Comparison of ENCODE assay signal across 22 mouse cellular contexts in genomic region chr7:101649729-101650128, GRCm38 (mm10). TPM values are rescaled to one million over a fixed set of nuclear protein-coding genes. Genes with fewer than 3 reads are reported as not detected.
DNase-seq lines count a peak whose midpoint lies in the region; ATAC-seq and TF ChIP-seq lines count a peak whose summit lies in the region.
"Had no signal": no experiment of that assay in that cellular context is flagged by ENCODE, and none has a peak within 500 bp of the region (broad histone marks: within the 10 kb centered on the region; RNA-seq: fewer than 3 reads in every experiment).

No protein-coding gene starts in this region.

- H3K4me2 ChIP-seq in forebrain, postnatal 0 days (ENCODE audit: low read depth), result no peak overlapping the region
- H3K4me2 ChIP-seq in forebrain, embryonic 16.5 days (ENCODE audit: low read length), result no peak overlapping the region
- H3K4me2 ChIP-seq: embryonic facial prominence, embryonic 12.5 days; forebrain, embryonic 13.5 days; forebrain, embryonic 15.5 days had no signal

- H3K27ac ChIP-seq in forebrain, postnatal 0 days (ENCODE audit: low read depth, low read length), result no peak overlapping the region
- H3K27ac ChIP-seq in forebrain, embryonic 16.5 days (ENCODE audit: low read length), result no peak overlapping the region
- H3K27ac ChIP-seq: embryonic facial prominence, embryonic 10.5 days; embryonic facial prominence, embryonic 12.5 days; forebrain, embryonic 13.5 days; forebrain, embryonic 15.5 days had no signal

- no peaks in the 10 kb centered on the region for H3K27me3 ChIP-seq in forebrain, postnatal 0 days (ENCODE audit: insufficient read depth, low read length)
- H3K27me3 ChIP-seq in forebrain, embryonic 16.5 days (replicated peaks; ENCODE audit: control insufficient read depth, insufficient read depth, low read length), result no peaks in the 10 kb centered on the region
- H3K27me3 ChIP-seq: embryonic facial prominence, embryonic 12.5 days; forebrain, embryonic 13.5 days; forebrain, embryonic 15.5 days had no signal

- DNase-seq in forebrain, postnatal 0 days, result no peak
- DNase-seq in ES-CJ7 (ENCODE audit: low read depth, low spot score), result peak; percentile 18
- DNase-seq in brain, adult 2 months (ENCODE audit: low read depth, low spot score), result peak; percentile 59
- no peak for DNase-seq in embryo, embryonic 9.5 days (ENCODE audit: extremely low spot score)
- DNase-seq: adrenal gland, adult 8-10 months; adrenal gland, postnatal 14 days; adrenal gland, postnatal 36 days; B cell, adult 2 months; cerebellum, adult 11 months; cerebellum, adult 18-20 months; cerebellum, adult 8-10 months; cerebellum, adult 9-11 months; cerebellum, postnatal 14 days; cerebellum, postnatal 36 days; embryo, embryonic 11 days had no signal

- WGBS in forebrain, postnatal 0 days, result 85% methylated on average over 9 of the region's 9 CpGs
- WGBS in forebrain, embryonic 16.5 days, result 72% methylated on average over 9 of the region's 9 CpGs

- no peak overlapping the region for H3K4me3 ChIP-seq in forebrain, postnatal 0 days (ENCODE audit: low read depth, low read length)
- H3K4me3 ChIP-seq in forebrain, embryonic 16.5 days (replicated peaks; ENCODE audit: low read length), result no peak overlapping the region
- H3K4me3 ChIP-seq: embryonic facial prominence, embryonic 10.5 days; embryonic facial prominence, embryonic 12.5 days; forebrain, embryonic 13.5 days; forebrain, embryonic 15.5 days had no signal

- no peaks in the 10 kb centered on the region for H3K36me3 ChIP-seq in forebrain, postnatal 0 days (ENCODE audit: insufficient read depth)
- H3K36me3 ChIP-seq in forebrain, embryonic 16.5 days (ENCODE audit: control insufficient read depth, insufficient read depth), result no peaks in the 10 kb centered on the region
- H3K36me3 ChIP-seq: embryonic facial prominence, embryonic 10.5 days; embryonic facial prominence, embryonic 12.5 days; forebrain, embryonic 15.5 days had no signal

- no peak for TF ChIP-seq CTCF in forebrain, postnatal 0 days (IDR thresholded peaks at IDR 0.05; ENCODE audit: low read depth)

- no peak overlapping the region for H3K9ac ChIP-seq in forebrain, postnatal 0 days
- no peak overlapping the region for H3K9ac ChIP-seq in forebrain, embryonic 16.5 days (replicated peaks; ENCODE audit: low read depth, low read length)
- H3K9ac ChIP-seq: embryonic facial prominence, embryonic 12.5 days; forebrain, embryonic 13.5 days; forebrain, embryonic 15.5 days had no signal

- no peaks in the 10 kb centered on the region for H3K4me1 ChIP-seq in forebrain, postnatal 0 days (ENCODE audit: insufficient read depth)
- H3K4me1 ChIP-seq in forebrain, embryonic 16.5 days (replicated peaks; ENCODE audit: control insufficient read depth, insufficient read depth, low read length), result no peaks in the 10 kb centered on the region; the same call in 1 of the 2 replicates
- H3K4me1 ChIP-seq: embryonic facial prominence, embryonic 10.5 days; embryonic facial prominence, embryonic 12.5 days; forebrain, embryonic 13.5 days; forebrain, embryonic 15.5 days had no signal

- no peaks in the 10 kb centered on the region for H3K9me3 ChIP-seq in forebrain, postnatal 0 days (ENCODE audit: low read length)
- H3K9me3 ChIP-seq in forebrain, embryonic 16.5 days (ENCODE audit: control insufficient read depth, low read length), result no peaks in the 10 kb centered on the region
- H3K9me3 ChIP-seq: embryonic facial prominence, embryonic 10.5 days; embryonic facial prominence, embryonic 12.5 days; forebrain, embryonic 13.5 days; forebrain, embryonic 15.5 days had no signal

- peak; percentile 54; the same call in 1 of the 2 replicates for ATAC-seq in forebrain, postnatal 0 days
- no peak for ATAC-seq in forebrain, embryonic 16.5 days
- ATAC-seq: activated CD4-positive, CD25-positive, alpha-beta regulatory T cell, adult 4 months; CD4-positive, CD25-positive, alpha-beta regulatory T cell, adult 4 months; forebrain, embryonic 13.5 days; forebrain, embryonic 15.5 days had no signal

RNA-seq across cellular contexts. Expression of gene Clpb, which starts 13.7 kb away (rescaled TPM):
- total RNA-seq in forebrain, postnatal 0 days (2014; rRNA removed), result 40.6 and 45.9 TPM in 2 replicates
- 34.6 and 38.3 TPM in 2 replicates for polyA plus RNA-seq in forebrain, postnatal 0 days (2015; fragmentation: Nextera tagmentation; extraction: Ambion mirVana)
- polyA plus RNA-seq in forebrain, embryonic 16.5 days (2015; fragmentation: Nextera tagmentation; extraction: Ambion mirVana), result 42.0 and 51.9 TPM in 2 replicates

Comparison
In these comparisons a context has a peak if more than half of its experiments do, and no peak if none do; other contexts are left out.
1. DNase-seq: peak in ES-CJ7 (single experiment) and brain, adult 2 months (single experiment); none in forebrain, postnatal 0 days (single experiment) and embryo, embryonic 9.5 days (single experiment).